Mouse (Mus musculus) left cerebral cortex, adult 2 months (tissue): ENCODE measurements at regions not wholly inside any gene's neighbourhood (a gene's known extent, or its start where the extent isn't known, plus 50 kb on each side); places are given as distances from the start of the nearest gene placed in this dataset.
A peak's percentile ranks its signal among the peaks of the same experiment; 100 is the strongest.

ENCODE experiments used
- DNase-seq, 2 experiments: peaks; one replicate each; pipeline ENCODE4 v3.0.0; 2021 to 2022; ENCODE audit warnings: low spot score in 2 of 2, mixed read lengths in 1 of 2; ENCODE audit errors: extremely low spot score in 1 of 2
- H3K27ac ChIP-seq: fragments of 200-600 bp; 2 replicates; pipeline ENCODE4 v1.8.1; 2022
- H3K4me3 ChIP-seq: fragments of 200-600 bp; 2 replicates; pipeline ENCODE4 v1.8.1; 2022
- CTCF ChIP-seq: fragments of 200-600 bp; IDR thresholded peaks from 2 replicates; pipeline ENCODE4 v1.8.1; 2022; ENCODE audit warnings: antibody characterized with exemption, mild to moderate bottlenecking, moderate library complexity
- intact Hi-C: fragments of 180-260 bp; cut with DNase I; formaldehyde crosslinking; loops from one replicate; pipeline ENCODE4 v1.15.1; 2025

- no peak overlapping the region for H3K4me3 ChIP-seq
- TF ChIP-seq CTCF: no peak
- peak overlapping the region; percentile 60; the same call in 1 of the 2 replicates for H3K27ac ChIP-seq
- no peak for DNase-seq
- intact Hi-C loops: loop anchor here (5.0 kb wide), 2 partner anchors 219 to 614 kb away; partner anchors contain the start of gene Pcdh7
Observed at GRCm38 (mm10) chr5:57102897-57103296, 614.9 kb upstream of the Pcdh7 start.

DNA sequence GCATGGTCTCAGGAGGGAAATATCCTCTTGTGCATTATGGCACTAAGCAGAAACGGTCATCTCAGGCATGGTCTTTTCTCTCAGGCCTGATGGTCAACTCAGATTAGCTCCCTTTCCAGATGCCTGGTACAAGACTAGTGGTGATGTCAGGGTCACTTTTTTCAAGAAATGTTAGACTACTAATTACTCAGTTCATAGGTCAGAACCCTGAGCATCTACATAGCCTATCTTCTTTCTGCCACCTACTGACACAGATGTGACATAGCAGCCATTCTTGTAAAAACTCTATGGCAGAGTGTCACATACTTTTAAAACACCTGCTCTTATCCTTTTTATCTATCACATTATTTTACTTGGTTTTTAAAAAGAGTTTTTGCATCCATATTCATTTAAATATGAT is 589.3 kb upstream of the Pcdh7 start:
- intact Hi-C loops: no loop called here
- Histone ChIP-seq H3K27ac (no peak overlapping the region), H3K4me3 (no peak overlapping the region)
- no peak for DNase-seq
- peak; percentile 28 for TF ChIP-seq CTCF
